Mouse (Mus musculus) lung, adult 2 months (tissue): ENCODE measurements around the gene Mllt3.

Source experiments
- CTCF ChIP-seq: fragments of 200-500 bp; IDR thresholded peaks from 2 replicates; pipeline ENCODE4 v1.5.1; 2011; ENCODE audit warnings: mild to moderate bottlenecking, low read length, control low read depth; ENCODE audit not compliant: insufficient read depth
- POLR2A ChIP-seq: fragments of 200-500 bp; IDR thresholded peaks from 2 replicates; pipeline ENCODE4 v1.6.1; 2011; ENCODE audit warnings: low read depth, mild to moderate bottlenecking, control low read depth, low read length, borderline replicate concordance; ENCODE audit errors: extremely low read depth

DNA sequence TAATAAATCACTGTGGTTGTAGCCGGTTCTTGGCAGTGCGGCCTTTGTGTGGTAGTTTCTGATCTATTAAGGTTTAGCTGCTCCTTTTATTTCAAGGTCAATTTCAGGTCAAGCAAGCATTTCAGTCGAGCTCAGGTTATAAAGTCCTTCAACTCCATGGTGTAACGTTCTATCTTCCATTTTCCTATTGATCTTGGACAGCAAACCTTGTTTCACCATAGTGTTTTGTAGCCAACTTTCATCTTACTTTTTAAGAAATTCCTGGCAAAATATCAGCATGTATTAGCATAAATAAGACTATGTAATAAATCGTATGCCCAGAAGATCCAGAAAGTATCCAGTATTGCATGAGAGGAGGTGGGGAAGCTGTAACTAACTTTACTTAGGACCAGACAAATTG, 240.7 kb downstream of the Mllt3 start:
- no peak for TF ChIP-seq CTCF
- no peak for TF ChIP-seq POLR2A
